Comparison of ENCODE assay signal across 9 mouse cellular contexts in the genomic region with DNA sequence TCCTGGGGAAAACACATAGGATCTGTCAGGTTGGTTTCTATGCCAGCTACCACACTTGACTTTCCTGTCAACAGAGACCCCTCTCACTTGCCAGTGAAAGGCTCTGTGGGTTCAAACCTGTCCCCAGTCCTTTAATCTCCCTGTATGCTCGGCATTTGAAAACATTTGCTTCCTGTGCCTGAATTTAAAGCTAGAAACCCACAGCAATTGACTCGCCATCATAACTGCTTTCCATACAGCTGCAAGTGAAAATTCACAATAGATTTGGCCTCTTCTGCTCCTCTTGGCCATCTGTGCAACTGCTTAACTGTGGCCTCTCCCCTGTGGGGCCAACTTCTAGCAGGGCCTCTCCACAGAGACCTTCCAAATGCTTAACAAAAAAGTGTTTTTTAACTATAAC.
DNase-seq lines count a peak whose midpoint lies in the region; ATAC-seq and TF ChIP-seq lines count a peak whose summit lies in the region.
"Had no signal": no experiment of that assay in that cellular context is flagged by ENCODE, and none has a peak within 500 bp of the region (broad histone marks: within the 10 kb centered on the region; RNA-seq: fewer than 3 reads in every experiment).

No protein-coding gene starts in this region.

- H3K27ac ChIP-seq in lung, postnatal 0 days (ENCODE audit: low read length) = peak overlapping the region; percentile 33; the same call in 1 of the 2 replicates
- peak overlapping the region; percentile 72 for H3K27ac ChIP-seq in forebrain, embryonic 14.5 days (ENCODE audit: low read depth, low read length)
- peak overlapping the region; percentile 70 for H3K27ac ChIP-seq in intestine, embryonic 16.5 days (ENCODE audit: low read length)
- peak overlapping the region; percentile 68 for H3K27ac ChIP-seq in neural tube, embryonic 15.5 days (replicated peaks)

- no peaks in the 10 kb centered on the region for H3K36me3 ChIP-seq in lung, postnatal 0 days (ENCODE audit: insufficient read depth, low read length)
- no peaks in the 10 kb centered on the region for H3K36me3 ChIP-seq in forebrain, embryonic 14.5 days (ENCODE audit: control insufficient read depth, insufficient read depth, low read length)
- H3K36me3 ChIP-seq in intestine, embryonic 16.5 days (ENCODE audit: control insufficient read depth, insufficient read depth, low read length) = no peaks in the 10 kb centered on the region
- no peaks in the 10 kb centered on the region for H3K36me3 ChIP-seq in neural tube, embryonic 15.5 days
- H3K36me3 ChIP-seq: G1E had no signal

- no peak overlapping the region for H3K4me3 ChIP-seq in lung, postnatal 0 days (ENCODE audit: low read depth, low read length)
- H3K4me3 ChIP-seq in forebrain, embryonic 14.5 days (ENCODE audit: low read depth, low read length) = no peak overlapping the region
- H3K4me3 ChIP-seq in intestine, embryonic 16.5 days (ENCODE audit: low read length) = no peak overlapping the region
- no peak overlapping the region for H3K4me3 ChIP-seq in neural tube, embryonic 15.5 days (replicated peaks)

- TF ChIP-seq EP300 in lung, postnatal 0 days (IDR thresholded peaks at IDR 0.05) = no peak

- DNase-seq in lung, postnatal 0 days (ENCODE audit: low spot score) = no peak
- DNase-seq in lung, postnatal 36 days = no peak
- DNase-seq in forebrain, embryonic 14.5 days (ENCODE audit: low spot score) = no peak
- DNase-seq in cerebellum, adult 11 months = no peak
- no peak for DNase-seq in adrenal gland, postnatal 14 days

- no peak for TF ChIP-seq CTCF in lung, postnatal 0 days (IDR thresholded peaks at IDR 0.05)

- 27% methylated on average over 2 of the region's 2 CpGs for whole genome bisulfite sequencing in lung, postnatal 0 days
- WGBS in forebrain, embryonic 14.5 days = 45% methylated on average over 2 of the region's 2 CpGs
- WGBS in intestine, embryonic 16.5 days = 57% methylated on average over 2 of the region's 2 CpGs
- WGBS in neural tube, embryonic 15.5 days = 52% methylated on average over 2 of the region's 2 CpGs

- H3K9ac ChIP-seq in lung, postnatal 0 days (replicated peaks; ENCODE audit: low read depth) = no peak overlapping the region
- H3K9ac ChIP-seq in forebrain, embryonic 14.5 days (ENCODE audit: low read length) = peak overlapping the region; percentile 32; the same call in 1 of the 2 replicates
- no peak overlapping the region for H3K9ac ChIP-seq in intestine, embryonic 16.5 days (ENCODE audit: low read depth, low read length)
- H3K9ac ChIP-seq in neural tube, embryonic 15.5 days (replicated peaks) = no peak overlapping the region

- H3K4me1 ChIP-seq in lung, postnatal 0 days (ENCODE audit: insufficient read depth, low read depth, low read length) = no peaks in the 10 kb centered on the region
- H3K4me1 ChIP-seq in forebrain, embryonic 14.5 days (ENCODE audit: control insufficient read depth, insufficient read depth, low read length) = peaks cover 18% of the 10 kb centered on the region
- peaks cover 21% of the 10 kb centered on the region for H3K4me1 ChIP-seq in intestine, embryonic 16.5 days (ENCODE audit: control insufficient read depth, insufficient read depth, low read length)
- peaks cover 16% of the 10 kb centered on the region for H3K4me1 ChIP-seq in neural tube, embryonic 15.5 days

- no peak for ATAC-seq in lung, postnatal 0 days
- peak; percentile 18; the same call in 1 of the 2 replicates for ATAC-seq in forebrain, embryonic 14.5 days
- ATAC-seq in intestine, embryonic 16.5 days = peak; percentile 43
- ATAC-seq in neural tube, embryonic 15.5 days (ENCODE audit: low FRiP score) = no peak
- no peak for ATAC-seq in inflammation-experienced regulatory T-cells, adult 6 months

- H3K27me3 ChIP-seq in lung, postnatal 0 days (replicated peaks; ENCODE audit: insufficient read depth, low read length) = no peaks in the 10 kb centered on the region
- no peaks in the 10 kb centered on the region for H3K27me3 ChIP-seq in forebrain, embryonic 14.5 days (replicated peaks; ENCODE audit: control insufficient read depth, insufficient read depth, low read length)
- no peaks in the 10 kb centered on the region for H3K27me3 ChIP-seq in intestine, embryonic 16.5 days (replicated peaks; ENCODE audit: control insufficient read depth, insufficient read depth, low read length)
- no peaks in the 10 kb centered on the region for H3K27me3 ChIP-seq in neural tube, embryonic 15.5 days (replicated peaks)

- no peak overlapping the region for H3K4me2 ChIP-seq in lung, postnatal 0 days (replicated peaks; ENCODE audit: low read depth, low read length)
- H3K4me2 ChIP-seq in forebrain, embryonic 14.5 days (ENCODE audit: low read length) = no peak overlapping the region
- H3K4me2 ChIP-seq in intestine, embryonic 16.5 days (ENCODE audit: low read depth, low read length) = no peak overlapping the region
- no peak overlapping the region for H3K4me2 ChIP-seq in neural tube, embryonic 15.5 days

- no peaks in the 10 kb centered on the region for H3K9me3 ChIP-seq in lung, postnatal 0 days (ENCODE audit: low read length)
- no peaks in the 10 kb centered on the region for H3K9me3 ChIP-seq in forebrain, embryonic 14.5 days (replicated peaks; ENCODE audit: control insufficient read depth, low read length)
- no peaks in the 10 kb centered on the region for H3K9me3 ChIP-seq in intestine, embryonic 16.5 days (ENCODE audit: control insufficient read depth, low read length)
- H3K9me3 ChIP-seq in neural tube, embryonic 15.5 days (replicated peaks) = no peaks in the 10 kb centered on the region
- H3K9me3 ChIP-seq: G1E had no signal

Comparison
In these comparisons a context has a peak if more than half of its experiments do, and no peak if none do; other contexts are left out.
1. ATAC-seq: peak in forebrain, embryonic 14.5 days (single experiment) and intestine, embryonic 16.5 days (single experiment); none in lung, postnatal 0 days (single experiment), neural tube, embryonic 15.5 days (single experiment) and inflammation-experienced regulatory T-cells, adult 6 months (single experiment).
2. Peak in every context shown above with its lines, with median percentiles within 50 percentile points of each other: H3K27ac ChIP-seq.